Mouse (Mus musculus): ENCODE measurements around the gene Ttc28. TPM values are rescaled to one million over a fixed set of nuclear protein-coding genes. Genes with fewer than 3 reads are reported as not detected.

Gene Ttc28
- polyA plus RNA-seq, 1 experiment = 0.04 TPM

DNA sequence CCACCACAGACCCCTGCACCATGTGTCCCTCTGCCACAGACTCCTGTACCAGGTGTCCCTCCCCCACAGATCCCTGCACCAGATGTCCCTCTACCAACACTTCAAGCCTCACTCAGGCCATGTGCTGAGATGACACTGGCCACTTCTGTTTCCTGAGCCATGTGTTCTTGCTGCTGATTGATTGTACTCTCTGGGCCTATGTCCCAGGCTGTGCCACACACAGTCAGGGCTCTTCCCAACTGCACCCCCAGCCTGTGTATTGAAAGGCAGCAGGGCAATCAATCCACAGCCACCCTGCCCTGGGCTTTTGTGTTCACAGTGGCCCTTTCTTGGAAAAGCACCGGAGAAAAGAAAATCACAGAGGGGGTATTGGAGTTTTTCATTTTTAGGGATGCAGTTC lies 352.2 kb downstream of the Ttc28 start:
- peaks cover 2% of the 10 kb centered on the region; the same call in 1 of the 2 replicates for H3K36me3 ChIP-seq (ENCODE audit: control insufficient read depth)
- H3K4me1 ChIP-seq (ENCODE audit: control insufficient read depth) = no peaks in the 10 kb centered on the region
- TF ChIP-seq GATA1 (IDR thresholded peaks at IDR 0.05; ENCODE audit: low read length) (no peak), TAL1 (IDR thresholded peaks at IDR 0.05; ENCODE audit: low read length) (no peak)
- H3K9me3 ChIP-seq (ENCODE audit: control insufficient read depth, low read length) = no peaks in the 10 kb centered on the region
- H3K4me3 ChIP-seq (replicated peaks) = no peak overlapping the region
- H3K27me3 ChIP-seq (ENCODE audit: control insufficient read depth) = no peaks in the 10 kb centered on the region

DNA sequence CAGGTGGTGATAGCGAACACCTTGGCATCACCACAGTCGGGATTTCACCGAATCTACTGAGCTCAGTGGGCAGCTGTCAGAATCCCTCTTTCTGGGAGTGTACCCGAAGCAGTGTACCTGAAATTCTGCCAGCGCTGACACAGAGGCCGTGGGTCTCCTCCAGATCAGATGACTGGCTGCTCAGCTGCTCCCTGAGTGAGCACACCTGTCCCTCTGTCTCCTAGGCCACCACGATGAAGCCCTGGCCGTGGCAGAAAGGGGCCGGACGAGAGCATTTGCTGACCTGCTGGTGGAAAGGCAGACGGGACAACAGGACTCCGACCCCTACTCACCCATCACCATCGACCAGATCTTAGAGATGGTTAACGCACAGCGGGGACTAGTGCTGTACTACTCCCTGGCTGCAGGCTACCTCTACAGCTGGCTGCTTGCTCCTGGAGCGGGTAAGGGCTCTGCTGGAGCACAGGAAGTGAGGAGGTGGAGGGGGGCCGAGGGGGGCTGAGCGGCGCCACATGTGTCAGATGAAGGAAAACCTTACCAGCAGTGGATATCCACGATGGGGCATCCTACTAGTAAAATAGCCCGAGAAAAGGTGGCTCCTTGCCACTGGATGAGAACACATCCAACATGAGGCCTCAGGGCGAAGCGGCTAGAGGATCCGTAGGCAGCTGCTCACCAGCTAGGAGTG lies 353.6 kb downstream of the Ttc28 start:
- Histone ChIP-seq H3K27me3 (ENCODE audit: control insufficient read depth) (no peaks in the 10 kb centered on the region), H3K36me3 (ENCODE audit: control insufficient read depth) (peaks cover 2% of the 10 kb centered on the region; the same call in 1 of the 2 replicates)
- TF ChIP-seq GATA1 (IDR thresholded peaks at IDR 0.05; ENCODE audit: low read length) (no peak), TAL1 (IDR thresholded peaks at IDR 0.05; ENCODE audit: low read length) (no peak)

DNA sequence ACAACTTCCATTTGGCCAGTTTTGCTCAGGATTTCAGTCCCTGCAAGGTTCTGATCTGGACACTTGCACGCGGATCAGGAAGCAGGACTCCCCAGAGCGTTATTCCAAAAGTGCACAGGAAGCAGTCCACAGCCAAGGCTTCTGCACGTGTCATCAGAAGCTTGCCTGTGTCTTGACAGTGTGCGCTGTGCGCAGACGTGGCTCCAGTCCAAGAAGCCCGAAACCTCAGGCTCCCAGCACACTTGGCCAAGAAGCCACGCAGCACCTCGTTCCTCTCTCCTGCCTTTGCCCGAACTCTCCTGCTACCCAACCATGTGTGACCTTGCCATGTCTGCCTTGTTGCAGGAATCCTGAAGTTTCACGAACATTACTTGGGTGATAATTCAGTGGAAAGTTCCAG lies 355.5 kb downstream of the Ttc28 start:
- Histone ChIP-seq H3K36me3 (ENCODE audit: control insufficient read depth) (peaks cover 2% of the 10 kb centered on the region; the same call in 1 of the 2 replicates), H3K27me3 (ENCODE audit: control insufficient read depth) (no peaks in the 10 kb centered on the region), H3K4me3 (replicated peaks) (no peak overlapping the region), H3K4me1 (ENCODE audit: control insufficient read depth) (peaks cover 5% of the 10 kb centered on the region), H3K9me3 (ENCODE audit: control insufficient read depth, low read length) (peaks cover 5% of the 10 kb centered on the region)
- no peak for TF ChIP-seq TAL1 (IDR thresholded peaks at IDR 0.05; ENCODE audit: low read length)
- TF ChIP-seq GATA1 (IDR thresholded peaks at IDR 0.05; ENCODE audit: low read length) = no peak

More for the DNA sequence above, 353.6 kb downstream of the Ttc28 start:
- Histone ChIP-seq H3K4me3 (replicated peaks) (no peak overlapping the region), H3K4me1 (ENCODE audit: control insufficient read depth) (no peaks in the 10 kb centered on the region), H3K9me3 (ENCODE audit: control insufficient read depth, low read length) (no peaks in the 10 kb centered on the region)

DNA sequence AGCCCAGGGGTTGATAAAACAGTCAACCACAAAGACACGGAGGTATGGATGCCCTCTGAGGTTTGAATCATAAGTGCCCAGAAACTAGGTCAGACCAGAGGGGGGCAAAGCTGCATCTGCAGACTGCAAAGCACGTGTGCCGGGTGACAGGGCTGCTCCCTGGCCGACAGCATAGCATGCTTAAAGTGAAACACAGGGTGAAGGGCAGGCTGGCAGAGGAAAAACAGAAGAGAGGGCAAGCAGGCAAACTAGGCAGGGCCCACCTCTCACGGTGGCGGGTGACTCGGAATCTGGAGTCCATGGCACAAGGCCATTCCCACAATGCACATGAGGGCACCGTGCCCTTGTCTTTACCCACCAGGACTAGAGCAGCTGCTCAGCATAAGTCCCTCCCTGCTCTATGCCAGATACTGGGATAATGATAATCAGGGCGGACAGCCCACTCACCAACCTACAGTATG lies 357.6 kb downstream of the Ttc28 start:
- H3K4me3 ChIP-seq (replicated peaks) = no peak overlapping the region
- TF ChIP-seq GATA1 (IDR thresholded peaks at IDR 0.05; ENCODE audit: low read length) (no peak), TAL1 (IDR thresholded peaks at IDR 0.05; ENCODE audit: low read length) (no peak)
- peaks cover 5% of the 10 kb centered on the region for H3K4me1 ChIP-seq (ENCODE audit: control insufficient read depth)
- peaks cover 5% of the 10 kb centered on the region for H3K9me3 ChIP-seq (ENCODE audit: control insufficient read depth, low read length)
- H3K36me3 ChIP-seq (ENCODE audit: control insufficient read depth) = no peaks in the 10 kb centered on the region
- H3K27me3 ChIP-seq (ENCODE audit: control insufficient read depth) = no peaks in the 10 kb centered on the region

DNA sequence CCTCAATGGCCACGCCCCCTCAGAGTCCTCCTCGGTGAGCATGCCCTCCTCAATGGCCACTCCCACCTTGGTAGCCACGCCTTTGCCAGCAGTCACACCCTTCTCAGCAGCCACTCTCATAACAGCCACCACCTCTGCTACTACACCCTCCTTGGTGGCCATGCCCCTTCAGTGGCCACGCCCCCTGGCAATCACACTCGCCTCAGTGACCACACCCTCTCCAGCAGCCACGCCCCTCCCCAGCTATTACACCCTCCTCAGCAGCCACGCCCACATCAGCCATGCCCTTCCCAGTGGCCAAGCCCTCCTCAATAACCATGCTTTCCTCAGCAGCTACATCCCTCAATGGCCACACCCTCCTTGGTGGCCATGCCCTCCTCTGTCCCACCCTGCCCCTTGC lies 359.6 kb downstream of the Ttc28 start:
- Histone ChIP-seq H3K9me3 (ENCODE audit: control insufficient read depth, low read length) (peaks cover 5% of the 10 kb centered on the region), H3K4me3 (replicated peaks) (no peak overlapping the region), H3K4me1 (ENCODE audit: control insufficient read depth) (peaks cover 5% of the 10 kb centered on the region), H3K27me3 (ENCODE audit: control insufficient read depth) (no peaks in the 10 kb centered on the region), H3K36me3 (ENCODE audit: control insufficient read depth) (no peaks in the 10 kb centered on the region)
- no peak for TF ChIP-seq TAL1 (IDR thresholded peaks at IDR 0.05; ENCODE audit: low read length)
- TF ChIP-seq GATA1 (IDR thresholded peaks at IDR 0.05; ENCODE audit: low read length) = no peak

DNA sequence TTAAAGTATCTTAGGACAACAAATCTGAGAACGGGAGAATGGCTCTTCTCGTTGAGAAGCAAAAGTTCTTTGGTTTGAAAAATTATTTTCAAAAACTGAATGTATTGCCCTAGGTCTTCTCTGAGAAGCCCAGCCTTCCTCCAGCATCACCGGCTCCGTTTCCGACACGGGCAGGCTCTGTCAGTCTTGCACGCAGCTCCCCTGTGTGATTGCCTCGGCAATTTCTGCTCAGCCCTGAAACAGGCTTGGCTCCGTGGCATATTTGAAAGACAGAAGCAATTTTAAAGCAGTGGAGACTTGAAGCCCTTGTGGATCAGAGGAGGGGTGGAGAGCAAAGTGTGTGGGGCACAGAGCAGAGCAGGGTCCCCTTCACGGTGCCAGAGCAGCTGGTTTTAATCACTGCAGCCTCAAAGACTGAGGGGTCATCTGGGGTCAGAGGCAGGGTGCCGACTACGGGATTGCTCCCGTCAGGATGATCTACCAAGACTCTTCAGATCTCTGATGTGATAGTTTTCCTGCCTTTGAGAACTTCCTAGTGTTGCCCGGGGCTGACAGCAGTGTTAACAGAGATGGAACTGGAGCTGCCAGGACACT lies 363.9 kb downstream of the Ttc28 start:
- Histone ChIP-seq H3K36me3 (ENCODE audit: control insufficient read depth) (no peaks in the 10 kb centered on the region), H3K4me1 (ENCODE audit: control insufficient read depth) (peaks cover 5% of the 10 kb centered on the region), H3K4me3 (replicated peaks) (no peak overlapping the region), H3K9me3 (ENCODE audit: control insufficient read depth, low read length) (peaks cover 5% of the 10 kb centered on the region), H3K27me3 (ENCODE audit: control insufficient read depth) (no peaks in the 10 kb centered on the region)
- no peak for TF ChIP-seq TAL1 (IDR thresholded peaks at IDR 0.05; ENCODE audit: low read length)
- no peak for TF ChIP-seq GATA1 (IDR thresholded peaks at IDR 0.05; ENCODE audit: low read length)

DNA sequence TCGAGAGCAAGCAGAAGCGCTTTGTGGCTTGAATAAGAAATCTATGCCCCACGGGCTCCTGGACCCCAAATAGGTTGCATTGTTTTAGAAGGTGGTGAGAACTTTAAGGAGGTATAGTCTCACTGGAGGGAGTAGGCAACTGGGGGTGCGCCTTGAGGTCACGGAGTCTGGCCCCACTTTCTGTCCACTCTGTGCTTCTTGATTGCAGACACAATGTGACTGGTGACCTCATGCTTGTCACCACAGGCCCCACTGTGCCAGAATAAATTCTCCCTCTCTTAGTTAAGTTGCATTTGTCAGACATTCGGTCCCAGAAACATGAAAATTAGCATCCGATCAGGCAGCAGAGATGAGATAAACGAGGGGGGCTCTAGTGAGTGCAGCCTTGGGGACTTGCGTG lies 364.5 kb downstream of the Ttc28 start:
- H3K36me3 ChIP-seq (ENCODE audit: control insufficient read depth) = no peaks in the 10 kb centered on the region
- H3K27me3 ChIP-seq (ENCODE audit: control insufficient read depth) = no peaks in the 10 kb centered on the region
- H3K9me3 ChIP-seq (ENCODE audit: control insufficient read depth, low read length) = peaks cover 4% of the 10 kb centered on the region
- peaks cover 4% of the 10 kb centered on the region for H3K4me1 ChIP-seq (ENCODE audit: control insufficient read depth)
- H3K4me3 ChIP-seq (replicated peaks) = no peak overlapping the region
- TF ChIP-seq TAL1 (IDR thresholded peaks at IDR 0.05; ENCODE audit: low read length) (no peak), GATA1 (IDR thresholded peaks at IDR 0.05; ENCODE audit: low read length) (no peak)

DNA sequence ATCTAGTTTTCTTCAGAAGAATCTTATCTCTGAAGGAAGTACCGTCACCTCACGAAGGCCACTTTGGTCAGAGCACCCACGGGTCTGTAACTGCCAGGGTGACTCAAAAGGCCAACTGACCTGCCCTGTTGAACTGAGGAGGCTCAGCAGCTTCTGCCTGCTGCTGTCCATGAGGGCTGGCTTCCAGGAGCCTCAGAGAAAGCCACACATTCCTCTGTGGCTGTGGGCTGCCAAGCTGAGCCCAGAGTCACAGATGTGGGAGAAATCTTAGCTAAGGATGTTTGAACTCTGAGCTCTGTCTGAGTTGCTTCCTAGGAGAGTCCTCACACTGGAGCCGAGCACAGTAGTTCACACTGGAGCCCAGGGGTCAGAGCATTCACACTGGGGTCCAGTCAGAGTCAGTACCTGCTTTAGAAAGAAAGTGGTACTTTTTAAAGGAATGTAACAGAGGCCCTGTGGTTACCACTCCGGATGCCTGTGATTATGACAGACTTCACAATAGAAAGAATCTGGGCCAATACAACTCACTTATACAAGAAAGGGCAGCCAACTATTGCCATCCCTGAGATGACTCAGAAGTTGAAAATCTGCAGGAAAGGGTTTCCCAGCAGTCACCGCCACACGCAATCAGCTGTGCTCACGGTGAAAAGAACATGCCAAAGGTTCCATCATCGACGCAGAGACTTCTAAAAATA lies 368.1 kb downstream of the Ttc28 start:
- Histone ChIP-seq H3K36me3 (ENCODE audit: control insufficient read depth) (no peaks in the 10 kb centered on the region), H3K4me1 (ENCODE audit: control insufficient read depth) (no peaks in the 10 kb centered on the region), H3K27me3 (ENCODE audit: control insufficient read depth) (no peaks in the 10 kb centered on the region), H3K9me3 (ENCODE audit: control insufficient read depth, low read length) (no peaks in the 10 kb centered on the region), H3K4me3 (replicated peaks) (no peak overlapping the region)
- TF ChIP-seq TAL1 (IDR thresholded peaks at IDR 0.05; ENCODE audit: low read length) = no peak
- TF ChIP-seq GATA1 (IDR thresholded peaks at IDR 0.05; ENCODE audit: low read length) = no peak

DNA sequence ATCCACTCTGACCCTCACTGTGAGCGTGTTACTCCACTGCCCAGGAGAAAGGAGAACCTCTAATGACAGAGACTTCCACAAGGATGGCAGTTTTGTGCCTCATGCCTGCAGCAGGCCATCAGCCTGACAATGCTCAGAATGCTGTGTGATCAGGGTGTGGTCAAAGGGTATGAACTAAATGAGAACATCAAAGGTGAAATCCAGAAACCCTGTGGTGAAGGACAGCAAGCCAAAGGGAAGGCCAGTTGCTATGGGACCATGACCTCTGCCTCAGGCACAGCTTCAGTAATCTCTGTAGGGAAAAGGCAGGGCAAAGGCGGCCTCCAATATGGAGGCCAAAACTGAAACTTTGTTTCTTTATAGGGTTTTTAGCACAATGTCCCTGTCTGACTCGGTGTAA lies 372.5 kb downstream of the Ttc28 start:
- Histone ChIP-seq H3K4me1 (ENCODE audit: control insufficient read depth) (no peaks in the 10 kb centered on the region), H3K4me3 (replicated peaks) (no peak overlapping the region), H3K9me3 (ENCODE audit: control insufficient read depth, low read length) (no peaks in the 10 kb centered on the region), H3K36me3 (ENCODE audit: control insufficient read depth) (no peaks in the 10 kb centered on the region), H3K27me3 (ENCODE audit: control insufficient read depth) (no peaks in the 10 kb centered on the region)
- TF ChIP-seq TAL1 (IDR thresholded peaks at IDR 0.05; ENCODE audit: low read length) (no peak), GATA1 (IDR thresholded peaks at IDR 0.05; ENCODE audit: low read length) (no peak)

All from erythroblast, embryonic 14.5 days (primary cell).